Mouse (Mus musculus) liver, postnatal 0 days (tissue): ENCODE results near the gene Rpl27a.

Source experiments
- CTCF ChIP-seq: sonication (generic); IDR thresholded peaks from 2 replicates; pipeline ENCODE4 v1.5.1; 2016; ENCODE audit warnings: antibody characterized with exemption, low read depth
- EP300 ChIP-seq: IDR thresholded peaks from 2 replicates; pipeline ENCODE4 v1.6.1; 2016; ENCODE audit warnings: antibody characterized with exemption, low read depth, mild to moderate bottlenecking

GRCm38 (mm10) chr7:109542364-109542628 lies 23.3 kb downstream of the Rpl27a start:
- TF ChIP-seq CTCF (no peak), EP300 (no peak)
